Mouse (Mus musculus) liver, adult 10 weeks (tissue): ENCODE measurements around the gene Ada. TPM values are rescaled to one million over a fixed set of nuclear protein-coding genes. Genes with fewer than 3 reads are reported as not detected.

Experiments
- polyA plus RNA-seq: library from polyadenylated mRNA; stranded (reverse); fragments of 350-450 nt; fragmentation: Illumina TruSeq; extraction: RNeasy Lipid Tissue Mini Kit (QIAGEN cat#74804); gene quantifications from one replicate; pipeline ENCODE4 v1.2.3, GENCODE M21; 2014; ENCODE audit warnings: low read depth, low replicate concordance

The Ada gene
- polyA plus RNA-seq, result 0.45 TPM

DNA sequence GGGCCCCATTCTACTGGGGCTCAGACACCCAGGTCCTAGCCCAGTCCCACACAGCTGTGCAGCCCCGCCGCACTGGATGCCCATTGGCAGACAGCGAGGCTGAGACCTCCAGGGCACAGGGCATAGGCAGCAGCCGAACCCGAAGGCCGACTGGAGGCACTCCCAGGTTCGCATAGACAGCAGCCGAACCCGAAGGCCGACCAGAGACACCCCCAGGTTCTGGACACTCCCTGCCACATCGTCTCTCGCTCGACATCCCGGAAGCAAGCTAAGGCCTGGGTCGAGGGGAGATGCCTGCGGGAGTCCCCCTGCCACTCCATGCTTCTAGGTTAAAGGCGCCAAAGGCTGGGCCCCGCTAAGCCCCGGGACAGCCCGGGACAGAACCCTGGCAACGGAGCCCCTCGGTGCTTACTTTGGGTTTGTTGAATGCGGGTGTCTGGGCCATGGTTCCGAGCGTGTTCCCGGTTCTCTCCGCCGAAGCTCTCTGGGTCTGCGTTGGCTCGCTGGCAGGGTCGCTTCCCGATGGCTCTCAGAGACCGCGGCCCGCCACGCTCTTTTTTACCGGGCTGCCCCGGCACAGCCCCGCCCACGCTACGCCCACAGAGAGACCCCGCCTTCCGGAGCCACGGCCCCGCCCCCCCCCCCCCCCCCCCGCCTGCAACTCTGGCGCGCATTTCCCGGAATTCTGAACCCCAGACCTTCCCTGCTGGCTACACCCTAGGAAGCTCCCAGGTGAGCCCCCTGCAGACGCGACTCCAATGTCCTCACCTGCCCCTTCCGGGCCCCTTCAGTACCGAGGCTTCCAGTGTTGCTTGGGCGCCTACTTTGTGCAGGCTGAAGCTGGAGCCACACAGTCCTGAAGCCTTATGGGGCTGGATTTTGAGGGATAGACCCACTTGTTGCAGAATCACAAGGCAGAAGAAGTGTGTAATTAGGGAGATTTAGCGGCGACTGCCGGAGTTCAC is at the start of gene Ada:
Gene Ada (minus strand): TSS at position 593 of the 965 bp plus-strand sequence.

Other genes starting within 250 kb of the Ada start
- gene Hnf4a, start 243.4 kb downstream of the Ada start, polyA plus RNA-seq, result 129 TPM
- 11.9 TPM for gene Ttpal, start 147.9 kb downstream of the Ada start, polyA plus RNA-seq
- gene Serinc3, start 105.1 kb downstream of the Ada start, polyA plus RNA-seq, result 201 TPM
- gene Pkig, start 91.9 kb downstream of the Ada start, polyA plus RNA-seq, result 10.3 TPM
- not detected for gene Ccn5, start 70.6 kb upstream of the Ada start, polyA plus RNA-seq
- not detected for gene Kcnk15, start 103.4 kb upstream of the Ada start, polyA plus RNA-seq
- not detected for gene Rims4, start 168.4 kb upstream of the Ada start, polyA plus RNA-seq
- 91.6 TPM for gene Ywhab, start 244.7 kb upstream of the Ada start, polyA plus RNA-seq